Mouse (Mus musculus) CH12.LX (cell line): Measurements from ENCODE around the gene Gpsm1. TPM values are rescaled to one million over a fixed set of nuclear protein-coding genes. Genes with fewer than 3 reads are reported as not detected.

ENCODE experiments used
- DNase-seq: peaks from one replicate; pipeline ENCODE4 v3.0.0-alpha.2; 2013; ENCODE audit errors: extremely low read depth
- H3K27ac ChIP-seq: 2 replicates; pipeline ENCODE4 v1.5.1; 2012; ENCODE audit warnings: low read depth, mild to moderate bottlenecking, control low read depth, moderate library complexity; ENCODE audit not compliant: insufficient read depth
- H3K27me3 ChIP-seq: replicated peaks from 2 replicates; pipeline ENCODE3; 2012; ENCODE audit warnings: inconsistent platforms
- H3K36me3 ChIP-seq, 2 experiments: replicated peaks in 1 of 2; 2 replicates each; pipeline versions ENCODE3 to v1.6.1; 2012; ENCODE audit warnings: inconsistent platforms in 1 of 2, low read length in 1 of 2, mild to moderate bottlenecking in 1 of 2, mixed read lengths in 1 of 2, moderate library complexity in 1 of 2; ENCODE audit not compliant: control insufficient read depth in 1 of 2, insufficient read depth in 1 of 2
- H3K4me1 ChIP-seq, 2 experiments: 2 replicates each; pipeline ENCODE4 v1.6.1; 2012; ENCODE audit warnings: inconsistent platforms in 1 of 2, moderate library complexity in 1 of 2; ENCODE audit not compliant: insufficient read depth in 2 of 2, control insufficient read depth in 1 of 2
- H3K4me2 ChIP-seq: 2 replicates; pipeline ENCODE4 v1.6.1; 2012; ENCODE audit warnings: low read depth, mild to moderate bottlenecking, control low read depth; ENCODE audit not compliant: poor library complexity, insufficient read depth, severe bottlenecking
- H3K4me3 ChIP-seq, 3 experiments: fragments of 150-350 bp in 1 of 3; sonication (generic) in 1 of 3; replicated peaks in 1 of 3; 2 replicates each; pipeline versions ENCODE3 to v1.5.1; 2011 to 2012; ENCODE audit warnings: low read depth in 2 of 3, low read length in 2 of 3, mild to moderate bottlenecking in 2 of 3, moderate library complexity in 2 of 3, control low read depth in 1 of 3, improper control_type of control experiment in 1 of 3, inconsistent platforms in 1 of 3, mixed read lengths in 1 of 3; ENCODE audit not compliant: poor library complexity in 1 of 3
- H3K79me2 ChIP-seq: replicated peaks from 2 replicates; pipeline ENCODE4 v1.6.1; 2012; ENCODE audit warnings: mild to moderate bottlenecking, moderate library complexity; ENCODE audit not compliant: control insufficient read depth, poor library complexity, insufficient read depth, severe bottlenecking; ENCODE audit errors: extremely low read depth
- H3K9ac ChIP-seq: 2 replicates; pipeline ENCODE4 v1.6.1; 2012; ENCODE audit warnings: low read depth, mild to moderate bottlenecking, control low read depth, moderate library complexity; ENCODE audit not compliant: insufficient read depth
- H3K9me3 ChIP-seq: replicated peaks from 2 replicates; pipeline ENCODE3; 2012; ENCODE audit warnings: low read length, inconsistent platforms, mixed read lengths
- CHD2 ChIP-seq: IDR thresholded peaks from 2 replicates; pipeline ENCODE4 v1.6.1; 2011; ENCODE audit warnings: low read length, improper control_type of control experiment
- E2F4 ChIP-seq: IDR thresholded peaks from 2 replicates; pipeline ENCODE4 v1.6.1; 2011; ENCODE audit warnings: low read depth, low read length, improper control_type of control experiment; ENCODE audit not compliant: insufficient replicate concordance
- ETS1 ChIP-seq: conservative IDR thresholded peaks from 2 replicates; pipeline ENCODE4 v1.6.1; 2012; ENCODE audit warnings: low read depth, mild to moderate bottlenecking, inconsistent platforms, low read length, improper control_type of control experiment, moderate library complexity
- GABPA ChIP-seq: IDR thresholded peaks from 2 replicates; pipeline ENCODE4 v1.6.1; 2012; ENCODE audit warnings: low read depth, low read length, improper control_type of control experiment, inconsistent platforms; ENCODE audit not compliant: insufficient replicate concordance
- HCFC1 ChIP-seq: IDR thresholded peaks from 2 replicates; pipeline ENCODE4 v1.6.1; 2012; ENCODE audit warnings: low read depth, mild to moderate bottlenecking, inconsistent platforms, low read length, improper control_type of control experiment
- MAFK ChIP-seq: IDR thresholded peaks from 2 replicates; pipeline ENCODE4 v1.6.1; 2011; ENCODE audit warnings: low read length, improper control_type of control experiment; ENCODE audit not compliant: insufficient replicate concordance
- MAZ ChIP-seq: IDR thresholded peaks from 2 replicates; pipeline ENCODE4 v1.6.1; 2012; ENCODE audit warnings: low read depth, mild to moderate bottlenecking, inconsistent platforms, low read length, improper control_type of control experiment, moderate library complexity
- MEF2A ChIP-seq: IDR thresholded peaks from 2 replicates; pipeline ENCODE4 v1.6.1; 2014; ENCODE audit warnings: low read depth, mild to moderate bottlenecking, inconsistent platforms, low read length, improper control_type of control experiment, borderline replicate concordance
- MXI1 ChIP-seq: IDR thresholded peaks from 2 replicates; pipeline ENCODE4 v1.6.1; 2011; ENCODE audit warnings: mild to moderate bottlenecking, low read depth, low read length, improper control_type of control experiment
- MYC ChIP-seq: IDR thresholded peaks from 2 replicates; pipeline ENCODE4 v1.6.1; 2011; ENCODE audit warnings: low read depth, mild to moderate bottlenecking, improper control_type of control experiment, low read length
- NELFE ChIP-seq: IDR thresholded peaks from 2 replicates; pipeline ENCODE4 v1.6.1; 2011; ENCODE audit warnings: low read depth, low read length, improper control_type of control experiment
- POLR2A ChIP-seq: IDR thresholded peaks from 2 replicates; pipeline ENCODE4 v1.6.1; 2011; ENCODE audit warnings: low read depth, mild to moderate bottlenecking, improper control_type of control experiment, low read length
- RAD21 ChIP-seq: IDR thresholded peaks from 2 replicates; pipeline ENCODE4 v1.6.1; 2011; ENCODE audit warnings: low read depth, mild to moderate bottlenecking, low read length, improper control_type of control experiment, moderate library complexity
- RCOR1 ChIP-seq: conservative IDR thresholded peaks from 2 replicates; pipeline ENCODE4 v1.6.1; 2012; ENCODE audit warnings: low read depth, mild to moderate bottlenecking, inconsistent platforms, low read length, improper control_type of control experiment
- SIN3A ChIP-seq: IDR thresholded peaks from 2 replicates; pipeline ENCODE4 v1.6.1; 2012; ENCODE audit warnings: low read length, improper control_type of control experiment, inconsistent platforms
- TCF12 ChIP-seq: IDR thresholded peaks from 2 replicates; pipeline ENCODE4 v1.6.1; 2014; ENCODE audit warnings: low read depth, mild to moderate bottlenecking, inconsistent platforms, low read length, improper control_type of control experiment
- UBTF ChIP-seq: IDR thresholded peaks from 2 replicates; pipeline ENCODE4 v1.6.1; 2012; ENCODE audit warnings: low read depth, mild to moderate bottlenecking, inconsistent platforms, low read length, improper control_type of control experiment, moderate library complexity
- USF1 ChIP-seq: IDR thresholded peaks from 2 replicates; pipeline ENCODE4 v1.6.1; 2014; ENCODE audit warnings: low read depth, mild to moderate bottlenecking, inconsistent platforms, low read length, improper control_type of control experiment
- USF2 ChIP-seq: conservative IDR thresholded peaks from 2 replicates; pipeline ENCODE4 v1.6.1; 2011; ENCODE audit warnings: low read depth, low read length, improper control_type of control experiment
- dilution Hi-C: fragments of 300-500 bp; cut with MboI; formaldehyde crosslinking; loops from 2 replicates; pipeline ENCODE4 v1.14.3; 2020; ENCODE audit warnings: low sequenced_read_pairs; ENCODE audit not compliant: extremely low pct_unique_long_range_greater_than_20kb, extremely low pct_ligation_motif_present
- in situ Hi-C: fragments of 300-500 bp; cut with MboI; formaldehyde crosslinking; loops from 3 replicates; pipeline ENCODE4 v1.14.3; 2019; ENCODE audit warnings: low sequenced_read_pairs, low pct_ligation_motif_present, low pct_unique_long_range_greater_than_20kb, mixed read lengths
- polyA plus RNA-seq: library from polyadenylated mRNA; unstranded; fragments of >175 nt; gene quantifications from 2 replicates; pipeline ENCODE4 v1.2.1, GENCODE M21; 2012; ENCODE audit warnings: low read depth; ENCODE audit not compliant: insufficient read length
- total RNA-seq, 2 experiments: library from RNA; depleted of rRNA; stranded (reverse); fragments of 300-350 nt in 1 of 2; fragments of >200 nt in 1 of 2; gene quantifications; 2 replicates each; pipeline ENCODE4 v1.2.3; 2012 to 2014

The Gpsm1 gene
- total and polyA plus RNA-seq, 3 experiments: 3.2 to 8.1 (median 3.6) TPM

DNA sequence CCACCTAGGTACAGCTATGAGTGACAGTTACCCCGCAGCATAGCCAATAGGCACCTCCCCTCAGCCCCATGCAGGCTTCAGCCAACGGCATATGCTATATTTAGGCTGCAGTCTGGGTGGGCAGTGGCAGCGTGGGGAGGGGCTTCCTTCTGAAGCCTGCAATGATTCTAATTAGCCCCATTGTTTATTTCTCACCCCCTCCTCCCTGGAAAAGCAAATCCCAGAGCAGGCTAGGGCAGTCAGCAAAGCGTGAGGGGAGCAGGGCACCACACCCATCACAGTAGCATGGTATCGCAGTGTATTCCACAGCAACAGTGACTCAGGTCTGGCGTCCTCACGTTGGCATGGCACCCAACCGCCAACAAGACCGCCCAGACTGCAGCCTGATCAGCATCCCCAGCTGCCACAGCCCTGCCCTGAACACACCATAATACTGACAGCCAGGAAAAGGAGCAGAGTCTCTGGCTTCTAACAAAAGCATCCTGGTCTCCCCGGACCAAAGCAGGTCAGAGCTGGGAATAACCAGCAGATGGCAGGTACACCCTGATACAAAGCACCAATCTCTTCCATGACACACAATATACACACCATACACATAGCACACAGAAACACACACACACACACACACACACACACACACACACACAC lies 17.0 kb upstream of the Gpsm1 start:
- no peak for DNase-seq
- Histone ChIP-seq H3K79me2 (no peaks in the 10 kb centered on the region), H3K9me3 (peaks cover 7% of the 10 kb centered on the region), H3K9ac (no peak overlapping the region), H3K27ac (no peak overlapping the region), H3K4me2 (no peak overlapping the region), H3K4me1 (no peaks in the 10 kb centered on the region), H3K36me3 (no peaks in the 10 kb centered on the region), H3K4me3 (no peak overlapping the region), H3K27me3 (peaks cover 89% of the 10 kb centered on the region)
- in situ Hi-C loops: loop anchor here (25.0 kb wide), 1 partner anchor 261 kb away; no protein-coding TSS in a partner anchor
- dilution Hi-C loops: no loop called here
- TF ChIP-seq NELFE (no peak), CHD2 (no peak), TCF12 (no peak), E2F4 (no peak), ETS1 (no peak), MAZ (no peak), USF1 (no peak), SIN3A (no peak), RAD21 (no peak), UBTF (no peak), GABPA (no peak), RCOR1 (no peak), POLR2A (no peak), MYC (no peak), HCFC1 (no peak), MXI1 (no peak), MAFK (no peak)

DNA sequence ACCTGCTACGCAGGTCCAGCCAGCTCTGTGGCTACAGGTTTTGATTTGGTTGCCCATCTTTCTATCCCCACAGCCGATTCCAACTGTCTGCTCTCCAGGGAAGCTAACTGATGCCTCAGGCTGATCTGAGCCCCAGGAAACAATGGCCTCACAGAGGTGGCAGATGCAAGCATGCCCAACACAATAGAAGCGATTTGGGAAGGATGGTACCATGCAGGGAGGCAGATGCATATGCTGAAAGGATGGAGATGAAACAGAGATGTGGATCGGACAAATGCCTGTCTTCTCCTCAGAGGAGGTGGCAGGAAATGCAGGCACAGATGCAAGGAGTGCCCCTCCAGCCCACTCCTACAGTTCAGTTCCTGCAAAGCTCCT lies 16.5 kb upstream of the Gpsm1 start:
- in situ Hi-C loops (loop anchor here (25.0 kb wide), 1 partner anchor 262 kb away; no protein-coding TSS in a partner anchor), dilution Hi-C loops (no loop called here)
- Histone ChIP-seq H3K4me1 (no peaks in the 10 kb centered on the region), H3K79me2 (no peaks in the 10 kb centered on the region), H3K9me3 (peaks cover 12% of the 10 kb centered on the region), H3K9ac (no peak overlapping the region), H3K27ac (no peak overlapping the region), H3K36me3 (no peaks in the 10 kb centered on the region), H3K27me3 (peaks cover 89% of the 10 kb centered on the region), H3K4me2 (no peak overlapping the region), H3K4me3 (no peak overlapping the region)
- TF ChIP-seq MYC (no peak), MEF2A (no peak), MAFK (no peak), RAD21 (no peak), USF2 (no peak)
- DNase-seq: no peak
